Mouse (Mus musculus) bone marrow macrophage, adult 2 months (primary cell): ENCODE results near the gene Cped1.

ENCODE experiments used
- CTCF ChIP-seq: IDR thresholded peaks from 2 replicates; pipeline ENCODE4 v1.5.1; 2012; ENCODE audit warnings: low read depth, mild to moderate bottlenecking, low read length, moderate library complexity
- POLR2A ChIP-seq: IDR thresholded peaks from 2 replicates; pipeline ENCODE4 v1.6.1; 2012; ENCODE audit warnings: mild to moderate bottlenecking, low read depth, low read length, borderline replicate concordance

DNA sequence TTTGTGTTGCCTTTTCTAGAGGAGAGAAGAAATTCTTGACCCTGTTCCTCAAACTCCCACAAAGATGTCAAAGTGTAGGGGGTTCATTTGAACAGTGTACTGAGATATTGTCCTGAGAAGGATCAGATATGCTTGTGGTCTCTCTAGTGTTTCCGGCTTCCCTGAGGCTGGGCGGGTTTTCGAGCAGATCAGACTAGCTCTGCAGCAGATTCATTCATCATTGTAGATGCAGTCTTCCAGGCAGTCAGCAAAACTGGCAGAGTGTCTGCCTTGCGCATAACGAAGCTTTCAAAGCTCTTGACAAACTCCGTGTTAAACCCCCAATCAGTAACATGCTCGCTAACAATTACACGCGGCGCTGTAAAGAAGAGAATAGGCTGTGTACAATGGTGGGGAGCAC, 194.6 kb downstream of the Cped1 start:
- TF ChIP-seq CTCF (no peak), POLR2A (no peak)
